Mouse (Mus musculus): ENCODE measurements at regions not wholly inside any gene's neighbourhood (a gene's known extent, or its start where the extent isn't known, plus 50 kb on each side); places are given as distances from the start of the nearest gene placed in this dataset. TPM values are rescaled to one million over a fixed set of nuclear protein-coding genes. Genes with fewer than 3 reads are reported as not detected.

- Histone ChIP-seq H3K36me3 (replicated peaks) (no peaks in the 10 kb centered on the region), H3K9me3 (no peaks in the 10 kb centered on the region), H3K4me3 (no peak overlapping the region), H3K4me1 (no peaks in the 10 kb centered on the region), H3K27me3 (replicated peaks; ENCODE audit: low read depth, poor library complexity, severe bottlenecking) (peaks cover 21% of the 10 kb centered on the region), H3K27ac (replicated peaks) (no peak overlapping the region)
- DNase-seq (ENCODE audit: low spot score) = no peak
- 87% methylated on average over 5 of the region's 5 CpGs for WGBS
Measured at GRCm38 (mm10) chrX:12824497-12824896, 62.6 kb upstream of the Med14 start.

- no peaks in the 10 kb centered on the region for H3K9me3 ChIP-seq
- H3K4me1 ChIP-seq = no peaks in the 10 kb centered on the region
- no peaks in the 10 kb centered on the region for H3K36me3 ChIP-seq (replicated peaks)
- 61% methylated on average over 10 of the region's 10 CpGs for WGBS
- DNase-seq (ENCODE audit: low spot score) = no peak
- H3K4me3 ChIP-seq = no peak overlapping the region
- H3K27ac ChIP-seq (replicated peaks) = no peak overlapping the region
- peaks cover 21% of the 10 kb centered on the region for H3K27me3 ChIP-seq (replicated peaks; ENCODE audit: low read depth, poor library complexity, severe bottlenecking)
Measured at GRCm38 (mm10) chrX:12822777-12823176, 60.9 kb upstream of the Med14 start.

GRCm38 (mm10) chrX:12813083-12813660 is 51.3 kb upstream of the Med14 start:
- Histone ChIP-seq H3K27me3 (replicated peaks; ENCODE audit: low read depth, poor library complexity, severe bottlenecking) (peaks cover 5% of the 10 kb centered on the region), H3K4me3 (no peak overlapping the region), H3K9me3 (no peaks in the 10 kb centered on the region), H3K4me1 (no peaks in the 10 kb centered on the region), H3K27ac (replicated peaks) (no peak overlapping the region), H3K36me3 (replicated peaks) (no peaks in the 10 kb centered on the region)
- WGBS = 85% methylated on average over 6 of the region's 6 CpGs
- DNase-seq (ENCODE audit: low spot score) = no peak

Small RNA genes in the stretch of these regions (microRNA-seq; reads per million reads assigned to microRNA genes)
- gene Gm25063 = not detected

Data from embryonic facial prominence, embryonic 10.5 days (tissue).